Comparison of ENCODE assay signal across 22 mouse cellular contexts in genomic region chr12:50560536-50560935, GRCm38 (mm10).
"Had no signal": no experiment of that assay in that cellular context is flagged by ENCODE, and none has a peak within 500 bp of the region (broad histone marks: within the 10 kb centered on the region; RNA-seq: fewer than 3 reads in every experiment).

No protein-coding gene starts in this region.

- DNase-seq: kidney, adult 8-10 months; kidney, postnatal 10 days; kidney, postnatal 36 days; layer of hippocampus, adult 9-11 months; liver; lung, adult 18-20 months; lung, postnatal 10 days; lung, postnatal 36 days; right cerebral cortex, postnatal 25 days; spleen, adult 18-20 months; thymus, postnatal 25 days had no signal

- H3K4me3 ChIP-seq: kidney, embryonic 15.5 days; limb, embryonic 10.5 days; limb, embryonic 13.5 days; liver, embryonic 12.5 days; liver, embryonic 15.5 days; lung, embryonic 15.5 days; midbrain, embryonic 12.5 days; midbrain, embryonic 15.5 days; myocyte; neural tube, embryonic 13.5 days; stomach, embryonic 15.5 days had no signal

- H3K27ac ChIP-seq: kidney, embryonic 15.5 days; limb, embryonic 10.5 days; limb, embryonic 13.5 days; liver, embryonic 12.5 days; liver, embryonic 15.5 days; lung, embryonic 15.5 days; midbrain, embryonic 12.5 days; midbrain, embryonic 15.5 days; neural tube, embryonic 13.5 days; stomach, embryonic 15.5 days had no signal

- H3K4me1 ChIP-seq: kidney, embryonic 15.5 days; limb, embryonic 13.5 days; liver, embryonic 12.5 days; liver, embryonic 15.5 days; lung, embryonic 15.5 days; midbrain, embryonic 12.5 days; midbrain, embryonic 15.5 days; stomach, embryonic 15.5 days had no signal

- ATAC-seq: liver, embryonic 12.5 days; midbrain, embryonic 15.5 days had no signal

- H3K27me3 ChIP-seq: kidney, embryonic 15.5 days; limb, embryonic 13.5 days; liver, embryonic 12.5 days; liver, embryonic 15.5 days; lung, embryonic 15.5 days; midbrain, embryonic 12.5 days; midbrain, embryonic 15.5 days; neural tube, embryonic 13.5 days; stomach, embryonic 15.5 days had no signal
